Mouse (Mus musculus): ENCODE data around the gene Eomes. TPM values are rescaled to one million over a fixed set of nuclear protein-coding genes. Genes with fewer than 3 reads are reported as not detected.
A peak's percentile ranks its signal among the peaks of the same experiment; 100 is the strongest.

The Eomes gene
- polyA plus RNA-seq, 1 experiment from 2014 or later = 18.0 TPM

- Histone ChIP-seq H3K9ac (replicated peaks; ENCODE audit: low read depth, low read length) (no peak overlapping the region), H3K27me3 (replicated peaks; ENCODE audit: control insufficient read depth, insufficient read depth, low read length) (peaks cover 42% of the 10 kb centered on the region), H3K4me3 (replicated peaks; ENCODE audit: low read length) (no peak overlapping the region), H3K9me3 (ENCODE audit: control insufficient read depth, low read length) (no peaks in the 10 kb centered on the region), H3K4me1 (replicated peaks; ENCODE audit: control insufficient read depth, insufficient read depth, low read length) (peaks cover 12% of the 10 kb centered on the region; the same call in 1 of the 2 replicates), H3K27ac (ENCODE audit: low read length) (no peak overlapping the region), H3K36me3 (ENCODE audit: control insufficient read depth, insufficient read depth) (no peaks in the 10 kb centered on the region), H3K4me2 (ENCODE audit: low read length) (no peak overlapping the region)
- WGBS = 10% methylated on average over 16 of the region's 16 CpGs
- ATAC-seq = no peak
Observed at GRCm38 (mm10) chr9:118469272-118469671, 8.7 kb upstream of the Eomes start.

- 27% methylated on average over 3 of the region's 3 CpGs for WGBS
- Histone ChIP-seq H3K27ac (ENCODE audit: low read length) (no peak overlapping the region), H3K4me2 (ENCODE audit: low read length) (no peak overlapping the region), H3K4me3 (replicated peaks; ENCODE audit: low read length) (no peak overlapping the region), H3K9me3 (ENCODE audit: control insufficient read depth, low read length) (no peaks in the 10 kb centered on the region), H3K4me1 (replicated peaks; ENCODE audit: control insufficient read depth, insufficient read depth, low read length) (peaks cover 16% of the 10 kb centered on the region), H3K36me3 (ENCODE audit: control insufficient read depth, insufficient read depth) (no peaks in the 10 kb centered on the region), H3K9ac (replicated peaks; ENCODE audit: low read depth, low read length) (no peak overlapping the region), H3K27me3 (replicated peaks; ENCODE audit: control insufficient read depth, insufficient read depth, low read length) (peaks cover 43% of the 10 kb centered on the region)
- ATAC-seq = no peak
Observed at GRCm38 (mm10) chr9:118471296-118471695, 6.7 kb upstream of the Eomes start.

- Histone ChIP-seq H3K4me2 (ENCODE audit: low read length) (peak overlapping the region; percentile 67), H3K9me3 (ENCODE audit: control insufficient read depth, low read length) (no peaks in the 10 kb centered on the region), H3K27ac (ENCODE audit: low read length) (peak overlapping the region; percentile 74), H3K27me3 (replicated peaks; ENCODE audit: control insufficient read depth, insufficient read depth, low read length) (peaks cover 34% of the 10 kb centered on the region), H3K36me3 (ENCODE audit: control insufficient read depth, insufficient read depth) (no peaks in the 10 kb centered on the region), H3K9ac (replicated peaks; ENCODE audit: low read depth, low read length) (no peak overlapping the region; the same call in 1 of the 2 replicates), H3K4me1 (replicated peaks; ENCODE audit: control insufficient read depth, insufficient read depth, low read length) (peaks cover 36% of the 10 kb centered on the region), H3K4me3 (replicated peaks; ENCODE audit: low read length) (peak overlapping the region; percentile 51)
- peak; percentile 71 for ATAC-seq
- under 1% methylated on average over 22 of the region's 22 CpGs for WGBS
Observed at GRCm38 (mm10) chr9:118476211-118476765, 1.7 kb upstream of the Eomes start.

- under 1% methylated on average over 33 of the region's 33 CpGs for WGBS
- H3K9ac ChIP-seq (replicated peaks; ENCODE audit: low read depth, low read length) = 0 out of 2 replicates have a peak overlapping the region, but pooled peaks have one; percentile 9
- no peaks in the 10 kb centered on the region for H3K9me3 ChIP-seq (ENCODE audit: control insufficient read depth, low read length)
- H3K27me3 ChIP-seq (replicated peaks; ENCODE audit: control insufficient read depth, insufficient read depth, low read length) = peaks cover 34% of the 10 kb centered on the region
- H3K4me1 ChIP-seq (replicated peaks; ENCODE audit: control insufficient read depth, insufficient read depth, low read length) = peaks cover 36% of the 10 kb centered on the region
- no peaks in the 10 kb centered on the region for H3K36me3 ChIP-seq (ENCODE audit: control insufficient read depth, insufficient read depth)
- peak overlapping the region; percentile 51 for H3K4me3 ChIP-seq (replicated peaks; ENCODE audit: low read length)
- peak; percentile 27 for ATAC-seq
- H3K27ac ChIP-seq (ENCODE audit: low read length) = peak overlapping the region; percentile 74
- H3K4me2 ChIP-seq (ENCODE audit: low read length) = peak overlapping the region; percentile 67
Observed at GRCm38 (mm10) chr9:118476766-118477271, 1.2 kb upstream of the Eomes start.

- Histone ChIP-seq H3K9ac (replicated peaks; ENCODE audit: low read depth, low read length) (peak overlapping the region; percentile 48; the same call in 1 of the 2 replicates), H3K36me3 (ENCODE audit: control insufficient read depth, insufficient read depth) (no peaks in the 10 kb centered on the region), H3K4me1 (replicated peaks; ENCODE audit: control insufficient read depth, insufficient read depth, low read length) (peaks cover 36% of the 10 kb centered on the region), H3K4me2 (ENCODE audit: low read length) (peak overlapping the region; percentile 67), H3K4me3 (replicated peaks; ENCODE audit: low read length) (peak overlapping the region; percentile 51), H3K9me3 (ENCODE audit: control insufficient read depth, low read length) (no peaks in the 10 kb centered on the region), H3K27me3 (replicated peaks; ENCODE audit: control insufficient read depth, insufficient read depth, low read length) (peaks cover 38% of the 10 kb centered on the region), H3K27ac (ENCODE audit: low read length) (peak overlapping the region; percentile 46)
- WGBS = under 1% methylated on average over 31 of the region's 31 CpGs
- ATAC-seq = peak; percentile 30; the same call in 1 of the 2 replicates
Observed at GRCm38 (mm10) chr9:118477281-118477931, 606 bp upstream of the Eomes start.

- Histone ChIP-seq H3K4me1 (replicated peaks; ENCODE audit: control insufficient read depth, insufficient read depth, low read length) (peaks cover 36% of the 10 kb centered on the region), H3K9me3 (ENCODE audit: control insufficient read depth, low read length) (no peaks in the 10 kb centered on the region), H3K27ac (ENCODE audit: low read length) (peak overlapping the region; percentile 10), H3K27me3 (replicated peaks; ENCODE audit: control insufficient read depth, insufficient read depth, low read length) (peaks cover 46% of the 10 kb centered on the region), H3K4me2 (ENCODE audit: low read length) (peak overlapping the region; percentile 67), H3K9ac (replicated peaks; ENCODE audit: low read depth, low read length) (peak overlapping the region; percentile 61), H3K4me3 (replicated peaks; ENCODE audit: low read length) (peak overlapping the region; percentile 51), H3K36me3 (ENCODE audit: control insufficient read depth, insufficient read depth) (no peaks in the 10 kb centered on the region)
- WGBS = 0% methylated on average over 25 of the region's 29 CpGs
- peak; percentile 34 for ATAC-seq
Observed at GRCm38 (mm10) chr9:118478458-118478838, 436 bp downstream of the Eomes start.

- peak overlapping the region; percentile 61 for H3K9ac ChIP-seq (replicated peaks; ENCODE audit: low read depth, low read length)
- under 1% methylated on average over 81 of the region's 87 CpGs for WGBS
- peaks cover 51% of the 10 kb centered on the region for H3K27me3 ChIP-seq (replicated peaks; ENCODE audit: control insufficient read depth, insufficient read depth, low read length)
- no peaks in the 10 kb centered on the region for H3K36me3 ChIP-seq (ENCODE audit: control insufficient read depth, insufficient read depth)
- H3K4me2 ChIP-seq (ENCODE audit: low read length) = peak overlapping the region; percentile 67
- H3K9me3 ChIP-seq (ENCODE audit: control insufficient read depth, low read length) = no peaks in the 10 kb centered on the region
- peak overlapping the region; percentile 51 for H3K4me3 ChIP-seq (replicated peaks; ENCODE audit: low read length)
- peak overlapping the region; percentile 10 for H3K27ac ChIP-seq (ENCODE audit: low read length)
- peaks cover 36% of the 10 kb centered on the region for H3K4me1 ChIP-seq (replicated peaks; ENCODE audit: control insufficient read depth, insufficient read depth, low read length)
- ATAC-seq = peak; percentile 48
Observed at GRCm38 (mm10) chr9:118478839-118479507, 961 bp downstream of the Eomes start.

- ATAC-seq = 0 out of 2 replicates have a peak, but pooled peaks have one; percentile 2
- H3K4me2 ChIP-seq (ENCODE audit: low read length) = peak overlapping the region; percentile 67
- peak overlapping the region; percentile 61 for H3K9ac ChIP-seq (replicated peaks; ENCODE audit: low read depth, low read length)
- H3K27ac ChIP-seq (ENCODE audit: low read length) = peak overlapping the region; percentile 10; the same call in 1 of the 2 replicates
- peaks cover 38% of the 10 kb centered on the region for H3K4me1 ChIP-seq (replicated peaks; ENCODE audit: control insufficient read depth, insufficient read depth, low read length)
- no peaks in the 10 kb centered on the region for H3K9me3 ChIP-seq (ENCODE audit: control insufficient read depth, low read length)
- WGBS = 9% methylated on average over 23 of the region's 23 CpGs
- no peaks in the 10 kb centered on the region for H3K36me3 ChIP-seq (ENCODE audit: control insufficient read depth, insufficient read depth)
- peak overlapping the region; percentile 51 for H3K4me3 ChIP-seq (replicated peaks; ENCODE audit: low read length)
- H3K27me3 ChIP-seq (replicated peaks; ENCODE audit: control insufficient read depth, insufficient read depth, low read length) = peaks cover 52% of the 10 kb centered on the region
Observed at GRCm38 (mm10) chr9:118479508-118480291, 1.7 kb downstream of the Eomes start.

Data from forebrain, embryonic 16.5 days (tissue).